Mouse (Mus musculus) spleen, postnatal 14 days (tissue): ENCODE results near the gene Scamp3.
"Not testable (repeated sequence)": the region's sequence is repeated elsewhere in the genome, so short reads cannot be mapped to it uniquely, and the experiment has no call there.

ENCODE experiments used
- DNase-seq, 2 experiments: peaks; one replicate each; pipeline ENCODE4 v3.0.0; 2021 to 2022; ENCODE audit warnings: low spot score in 2 of 2

The Scamp3 gene

GRCm38 (mm10) chr3:89177242-89178106 is at the start of gene Scamp3:
Gene Scamp3 (plus strand): TSS chr3:89177473.
- peak; percentile 49 to 69 for DNase-seq

- no peak for DNase-seq
Measured at GRCm38 (mm10) chr3:89129908-89130307, 47.4 kb upstream of the Scamp3 start.

GRCm38 (mm10) chr3:89131816-89132215 is 45.5 kb upstream of the Scamp3 start:
- DNase-seq: no peak

- DNase-seq: peak; percentile 35 to 43
Measured at GRCm38 (mm10) chr3:89132285-89133062, 44.8 kb upstream of the Scamp3 start.

- DNase-seq: no peak
Measured at GRCm38 (mm10) chr3:89133063-89133450, 44.2 kb upstream of the Scamp3 start.

- DNase-seq: no peak
Measured at GRCm38 (mm10) chr3:89133752-89134151, 43.5 kb upstream of the Scamp3 start.

- no peak for DNase-seq
Measured at GRCm38 (mm10) chr3:89135958-89136357, 41.3 kb upstream of the Scamp3 start, which contains the start of gene Pklr. Gene Pklr (plus strand): TSS chr3:89136142.

GRCm38 (mm10) chr3:89136365-89136764 is 40.9 kb upstream of the Scamp3 start:
- DNase-seq: no peak

GRCm38 (mm10) chr3:89144821-89145220 is 32.5 kb upstream of the Scamp3 start:
- DNase-seq: no peak

- no peak for DNase-seq
Measured at GRCm38 (mm10) chr3:89145566-89145965, 31.7 kb upstream of the Scamp3 start.

GRCm38 (mm10) chr3:89147101-89147978 is 29.9 kb upstream of the Scamp3 start:
- DNase-seq: no peak

- no peak for DNase-seq
Measured at GRCm38 (mm10) chr3:89147979-89148311, 29.3 kb upstream of the Scamp3 start.

- DNase-seq: no peak
Measured at GRCm38 (mm10) chr3:89148567-89148966, 28.7 kb upstream of the Scamp3 start.

- DNase-seq: no peak
Measured at GRCm38 (mm10) chr3:89152084-89152835, 25.0 kb upstream of the Scamp3 start.

- no peak for DNase-seq
Measured at GRCm38 (mm10) chr3:89156951-89157350, 20.3 kb upstream of the Scamp3 start.

GRCm38 (mm10) chr3:89158651-89159050 is 18.6 kb upstream of the Scamp3 start:
- DNase-seq: no peak

- DNase-seq: peak in 1 of 2 experiments; percentile 38
Measured at GRCm38 (mm10) chr3:89159211-89159610, 18.1 kb upstream of the Scamp3 start.

- peak in 1 of 2 experiments; percentile 66 for DNase-seq
Measured at GRCm38 (mm10) chr3:89159616-89160344, 17.5 kb upstream of the Scamp3 start, which contains the start of gene Hcn3. Gene Hcn3 (minus strand): TSS chr3:89160196.

GRCm38 (mm10) chr3:89161207-89161606 is 16.1 kb upstream of the Scamp3 start:
- not testable (repeated sequence) for DNase-seq

GRCm38 (mm10) chr3:89161786-89162185 is 15.5 kb upstream of the Scamp3 start:
- DNase-seq: no peak
